ENCODE assay signal across 8 mouse cellular contexts in genomic region chr11:72796773-72797338, GRCm38 (mm10). TPM values are rescaled to one million over a fixed set of nuclear protein-coding genes. Genes with fewer than 3 reads are reported as not detected.
A peak's percentile ranks its signal among the peaks of the same experiment; 100 is the strongest.
DNase-seq lines count a peak whose midpoint lies in the region; ATAC-seq and TF ChIP-seq lines count a peak whose summit lies in the region.

No protein-coding gene starts in this region.

- WGBS in liver, embryonic 11.5 days, result 9% methylated on average over 10 of the region's 10 CpGs

- H3K27ac ChIP-seq in testis, adult 2 months (ENCODE audit: control insufficient read depth, insufficient read depth, low read depth, low read length), result peak overlapping the region; percentile 99
- H3K27ac ChIP-seq in liver, embryonic 11.5 days (ENCODE audit: low read depth, low read length), result peak overlapping the region; percentile 47; the same call in 1 of the 2 replicates

- H3K4me1 ChIP-seq in testis, adult 2 months (ENCODE audit: control insufficient read depth, insufficient read depth, low read length), result no peaks in the 10 kb centered on the region; the same call in 1 of the 2 replicates
- peaks cover 8% of the 10 kb centered on the region; the same call in 1 of the 2 replicates for H3K4me1 ChIP-seq in liver, embryonic 11.5 days (replicated peaks; ENCODE audit: control insufficient read depth, insufficient read depth, low read length)

- no peak for ATAC-seq in liver, embryonic 11.5 days (replicated peaks; ENCODE audit: low FRiP score)

- H3K4me2 ChIP-seq in liver, embryonic 11.5 days, result peak overlapping the region; percentile 92

- no peak for TF ChIP-seq CTCF in testis, adult 2 months (IDR thresholded peaks at IDR 0.05; ENCODE audit: control insufficient read depth, insufficient read depth, insufficient replicate concordance, low read depth, low read length)

- no peaks in the 10 kb centered on the region for H3K27me3 ChIP-seq in testis, adult 2 months (ENCODE audit: control insufficient read depth, insufficient read depth, low read length)
- H3K27me3 ChIP-seq in liver, embryonic 11.5 days (replicated peaks; ENCODE audit: control insufficient read depth, insufficient read depth, low read length), result no peaks in the 10 kb centered on the region

- no peak for TF ChIP-seq POLR2A in testis, adult 2 months (IDR thresholded peaks at IDR 0.05; ENCODE audit: control insufficient read depth, low read depth, low read length)

- peak overlapping the region; percentile 99 for H3K4me3 ChIP-seq in testis, adult 2 months (ENCODE audit: control insufficient read depth, low read depth, low read length)
- peak overlapping the region; percentile 94 for H3K4me3 ChIP-seq in liver, embryonic 11.5 days (ENCODE audit: low read depth, low read length)

- peak overlapping the region; percentile 81 for H3K9ac ChIP-seq in liver, embryonic 11.5 days (ENCODE audit: low read depth, low read length)

- H3K36me3 ChIP-seq in testis, adult 2 months (ENCODE audit: control insufficient read depth, insufficient read depth, low read length), result peaks cover 2% of the 10 kb centered on the region
- H3K36me3 ChIP-seq in liver, embryonic 11.5 days (ENCODE audit: control insufficient read depth, insufficient read depth, low read length), result no peaks in the 10 kb centered on the region

- no peaks in the 10 kb centered on the region for H3K9me3 ChIP-seq in liver, embryonic 11.5 days (ENCODE audit: control insufficient read depth, low read length)

- peak; percentile 1 for DNase-seq in embryo, embryonic 11 days
- DNase-seq in embryo, embryonic 10 days (ENCODE audit: low spot score), result no peak
- DNase-seq in testis, postnatal 10 days (ENCODE audit: low spot score), result no peak
- no peak for DNase-seq in liver, embryonic 11.5 days (ENCODE audit: low spot score)
- no peak for DNase-seq in Muller cell, postnatal 12 days (ENCODE audit: inconsistent ontology term)
- DNase-seq in cerebellum, adult 9-11 months, result no peak
- DNase-seq in urinary bladder, postnatal 36 days (ENCODE audit: low spot score in 2 of 2), result no peak

RNA-seq across cellular contexts. Expression of gene Zzef1, which starts 0.8 kb away (rescaled TPM):
- polyA plus RNA-seq in testis, adult 2 months (2012; rRNA removed), result 9.5 and 9.6 TPM in 2 replicates
- polyA plus RNA-seq in liver, embryonic 11.5 days (2014; fragmentation: Nextera tagmentation; extraction: Ambion mirVana), result 9.4 and 11.7 TPM in 2 replicates

RNA-seq across cellular contexts. Expression of gene Cyb5d2, which starts 0.9 kb away (rescaled TPM):
- polyA plus RNA-seq in testis, adult 2 months (2012; rRNA removed), result 10.6 and 11.2 TPM in 2 replicates
- 4.7 and 4.9 TPM in 2 replicates for polyA plus RNA-seq in liver, embryonic 11.5 days (2014; fragmentation: Nextera tagmentation; extraction: Ambion mirVana)
